Mouse (Mus musculus): ENCODE results near the gene Fanca. TPM values are rescaled to one million over a fixed set of nuclear protein-coding genes. Genes with fewer than 3 reads are reported as not detected.

The Fanca gene
- polyA plus RNA-seq (2015; fragmentation: Nextera tagmentation; extraction: Ambion mirVana) = 11.2 and 14.2 TPM in 2 replicates

DNA sequence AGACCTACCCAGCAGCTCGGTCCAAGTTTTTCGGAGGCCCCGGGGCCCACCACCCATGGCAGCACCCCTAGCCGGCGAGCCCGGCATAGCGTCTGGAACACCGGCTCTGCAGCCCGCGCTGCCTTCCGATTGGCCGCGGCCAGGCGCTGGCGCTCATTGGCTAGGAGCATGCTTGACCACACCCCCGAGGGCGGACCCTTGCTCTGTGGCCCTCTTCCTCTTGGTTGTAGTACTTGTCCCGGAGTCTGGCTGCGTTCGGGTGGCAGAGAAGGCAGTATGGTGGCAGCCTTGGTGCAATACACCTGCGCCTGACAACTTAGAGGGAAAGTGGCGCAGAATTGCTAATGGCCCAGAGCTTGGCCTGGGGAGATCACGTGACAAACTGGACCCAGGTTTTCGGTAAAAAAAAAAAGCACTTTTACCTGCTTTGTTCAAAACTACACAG, at the start of gene Fanca:
Fanca (minus strand) TSS at position 110 of the 445 bp plus-strand sequence.

DNA sequence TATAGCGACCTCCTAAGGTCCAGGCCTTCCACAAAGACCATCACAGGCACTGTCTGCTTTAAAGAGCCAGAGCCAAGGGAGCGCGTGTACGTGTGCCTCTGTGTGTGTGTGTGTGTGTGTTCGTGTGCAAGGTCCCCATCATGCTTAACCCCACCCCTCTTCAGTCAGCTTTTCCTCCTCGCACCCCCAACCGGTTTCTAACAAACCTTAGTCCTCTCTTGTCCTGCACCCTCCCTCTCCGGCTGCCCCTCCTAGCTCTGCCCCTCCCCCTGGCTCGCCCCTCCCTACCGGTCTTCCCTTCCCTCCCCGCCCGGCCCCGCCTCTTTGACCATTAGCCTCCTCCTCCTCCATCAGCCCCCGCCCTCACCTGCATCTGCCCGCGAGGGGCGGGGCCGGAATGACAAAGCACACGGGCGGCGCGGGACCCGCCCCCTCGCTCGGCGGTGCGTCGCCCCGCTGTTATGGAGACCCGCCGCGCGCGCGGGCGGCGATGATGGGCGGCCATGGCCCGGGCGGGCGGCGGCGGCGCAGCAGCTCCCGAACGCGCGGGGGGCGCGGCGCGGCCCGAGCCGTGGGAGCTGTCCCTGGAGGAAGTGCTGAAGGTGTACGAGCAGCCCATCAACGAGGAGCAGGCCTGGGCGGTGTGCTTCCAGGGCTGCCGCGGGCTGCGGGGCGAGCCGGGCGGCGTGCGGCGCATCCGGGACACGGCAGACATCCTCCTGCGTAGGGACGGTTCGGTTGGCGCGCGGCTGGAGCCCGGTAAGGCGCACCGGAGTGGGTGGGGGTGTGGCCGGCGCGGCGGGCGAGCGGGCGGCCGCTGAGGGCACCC, 14.1 kb upstream of the Fanca start, which contains the start of gene Spire2:
Spire2 (plus strand) TSS at position 452 of the 829 bp plus-strand sequence.

GRCm38 (mm10) chr8:123254099-123254885, 64.1 kb downstream of the Fanca start, which contains the start of the genes Zfp276 and Vps9d1:
TSS of gene Zfp276 (plus strand) at chr8:123254195.
TSS of gene Vps9d1 (minus strand) at chr8:123254348.

DNA sequence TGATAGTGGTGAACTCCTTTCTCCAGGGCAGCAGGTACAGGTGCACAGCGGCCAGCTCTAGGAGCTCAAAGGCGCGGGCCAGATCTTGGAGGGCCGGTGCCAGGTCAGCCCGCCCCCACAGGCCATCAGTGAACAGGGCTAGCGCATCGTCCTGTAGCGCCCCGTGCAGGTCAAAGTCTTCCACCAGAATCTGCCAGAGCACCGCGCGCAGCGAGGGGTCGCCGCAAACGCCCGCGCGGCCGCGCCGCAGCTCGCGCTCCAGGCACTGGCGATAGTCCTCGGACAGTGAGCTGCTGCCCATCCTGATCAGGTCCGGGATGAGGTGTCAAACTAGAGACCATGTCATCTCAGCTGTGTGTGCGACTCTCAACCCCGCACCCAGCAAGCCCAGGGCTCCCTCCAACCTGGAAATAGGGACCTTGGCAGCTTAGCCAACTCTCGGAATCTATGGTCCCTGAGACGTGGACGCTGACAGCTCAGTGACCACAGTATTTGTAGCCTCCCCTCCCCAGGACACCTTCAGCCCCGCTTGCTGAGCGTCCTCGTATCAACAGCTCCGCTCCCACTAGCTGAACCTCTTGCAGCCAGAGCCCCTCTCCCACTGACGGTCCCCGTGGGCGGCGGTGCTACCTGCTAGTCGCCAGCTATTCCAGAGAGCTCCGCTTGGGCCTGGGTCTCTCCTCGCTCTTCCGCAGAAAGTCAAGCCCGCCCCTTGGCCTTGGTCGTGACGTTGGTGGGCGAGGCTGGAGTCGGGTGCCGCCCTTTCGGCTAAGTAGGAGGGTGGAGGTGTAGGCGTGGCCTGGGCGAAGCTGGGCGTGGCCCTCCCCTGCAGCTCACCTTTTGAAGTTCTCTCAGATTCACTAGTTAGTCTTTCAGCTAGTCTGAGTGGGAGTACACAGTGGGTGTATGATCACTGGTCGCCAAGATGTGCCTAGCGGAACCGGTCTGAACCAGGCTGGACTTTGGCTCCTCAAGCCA, 82.6 kb downstream of the Fanca start, which contains the start of gene Spata2l:
Spata2l (minus strand) TSS at position 714 of the 978 bp plus-strand sequence.

DNA sequence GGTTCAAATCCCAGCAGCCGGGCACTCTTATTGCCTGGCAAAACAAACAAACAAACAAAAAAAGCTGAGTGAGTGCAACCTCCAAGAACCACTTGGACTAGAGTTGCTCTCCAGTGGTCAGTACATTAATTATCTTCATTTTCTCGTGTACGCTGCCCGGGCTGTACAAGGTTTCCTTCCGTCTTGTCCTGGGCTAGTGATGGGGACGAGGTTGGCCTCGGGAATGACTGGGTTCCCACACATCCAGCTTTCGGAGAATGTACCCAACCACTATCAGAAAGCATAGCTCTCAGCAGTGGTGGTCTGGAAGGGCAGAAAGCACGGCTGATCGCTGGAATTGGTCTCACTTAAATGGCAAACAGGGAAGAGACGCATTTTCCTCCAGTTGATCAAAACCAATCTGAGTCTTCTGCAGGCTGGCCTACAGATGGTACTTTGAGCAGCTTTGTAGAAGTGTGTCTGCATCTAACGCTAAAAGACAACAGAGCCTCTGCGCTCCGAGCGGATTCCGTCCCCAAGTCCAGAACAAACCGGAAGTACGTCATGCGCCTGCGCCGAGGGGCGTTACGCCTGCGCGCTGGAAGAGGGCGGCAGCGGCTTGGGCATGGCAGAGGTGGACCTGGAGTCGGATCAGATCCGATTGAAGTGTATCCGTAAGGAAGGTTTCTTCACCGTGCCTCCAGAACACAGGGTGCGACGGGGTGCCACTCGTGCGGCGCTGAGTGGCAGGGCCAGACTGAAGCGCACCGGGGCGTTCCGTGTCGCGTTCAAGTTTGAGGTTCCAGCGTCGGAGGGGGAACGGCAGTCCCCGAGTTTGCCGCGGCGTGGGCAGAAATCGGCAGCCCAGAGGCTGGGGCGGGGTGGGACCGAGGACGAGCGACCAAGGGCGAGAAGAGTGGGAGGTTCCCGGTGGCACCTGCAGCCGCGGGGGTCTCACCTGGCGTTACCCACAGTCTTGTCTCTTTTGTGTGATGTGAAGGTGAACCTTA, 93.8 kb downstream of the Fanca start, which contains the start of gene Cdk10:
Cdk10 (plus strand) TSS at position 565 of the 989 bp plus-strand sequence.

Other genes with a start within 250 kb of the Fanca start
- 1,489 and 1,511 TPM in 2 replicates for gene Rpl13, start 216.2 kb downstream of the Fanca start, polyA plus RNA-seq (2015; fragmentation: Nextera tagmentation; extraction: Ambion mirVana)
- 1.3 and 1.9 TPM in 2 replicates for gene Cpne7, start 201.2 kb downstream of the Fanca start, polyA plus RNA-seq (2015; fragmentation: Nextera tagmentation; extraction: Ambion mirVana)
- gene Sult5a1, start 160.3 kb downstream of the Fanca start, polyA plus RNA-seq (2015; fragmentation: Nextera tagmentation; extraction: Ambion mirVana) = 6.2 and 6.5 TPM in 2 replicates
- gene Dpep1, start 132.3 kb downstream of the Fanca start, polyA plus RNA-seq (2015; fragmentation: Nextera tagmentation; extraction: Ambion mirVana) = 53.3 and 55.8 TPM in 2 replicates
- 123 and 124 TPM in 2 replicates for gene Chmp1a, start 105.8 kb downstream of the Fanca start, polyA plus RNA-seq (2015; fragmentation: Nextera tagmentation; extraction: Ambion mirVana)
- 2.5 and 2.9 TPM in 2 replicates for gene Spata33, start 105.7 kb downstream of the Fanca start, polyA plus RNA-seq (2015; fragmentation: Nextera tagmentation; extraction: Ambion mirVana)
- 16.7 and 17.7 TPM in 2 replicates for gene Cdk10, start 93.7 kb downstream of the Fanca start, polyA plus RNA-seq (2015; fragmentation: Nextera tagmentation; extraction: Ambion mirVana)
- gene Spata2l, start 82.3 kb downstream of the Fanca start, polyA plus RNA-seq (2015; fragmentation: Nextera tagmentation; extraction: Ambion mirVana) = 1.9 and 2.7 TPM in 2 replicates
- gene Zfp276, start 64.4 kb downstream of the Fanca start, polyA plus RNA-seq (2015; fragmentation: Nextera tagmentation; extraction: Ambion mirVana) = 10.5 and 11.0 TPM in 2 replicates
- gene Vps9d1, start 64.2 kb downstream of the Fanca start, polyA plus RNA-seq (2015; fragmentation: Nextera tagmentation; extraction: Ambion mirVana) = 18.2 and 18.4 TPM in 2 replicates
- 2.3 and 2.7 TPM in 2 replicates for gene Spire2, start 14.1 kb upstream of the Fanca start, polyA plus RNA-seq (2015; fragmentation: Nextera tagmentation; extraction: Ambion mirVana)
- gene Tcf25, start 55.2 kb upstream of the Fanca start, polyA plus RNA-seq (2015; fragmentation: Nextera tagmentation; extraction: Ambion mirVana) = 128 and 129 TPM in 2 replicates
- gene Mc1r, start 88.5 kb upstream of the Fanca start, polyA plus RNA-seq (2015; fragmentation: Nextera tagmentation; extraction: Ambion mirVana) = not detected in 2 replicates
- gene Tubb3, start 92.8 kb upstream of the Fanca start, polyA plus RNA-seq (2015; fragmentation: Nextera tagmentation; extraction: Ambion mirVana) = 1.2 and 1.3 TPM in 2 replicates
- 23.4 and 27.8 TPM in 2 replicates for gene Def8, start 105.0 kb upstream of the Fanca start, polyA plus RNA-seq (2015; fragmentation: Nextera tagmentation; extraction: Ambion mirVana)
- gene Afg3l1, start 159.3 kb upstream of the Fanca start, polyA plus RNA-seq (2015; fragmentation: Nextera tagmentation; extraction: Ambion mirVana) = 33.6 and 34.4 TPM in 2 replicates
- gene Dbndd1, start 196.9 kb upstream of the Fanca start, polyA plus RNA-seq (2015; fragmentation: Nextera tagmentation; extraction: Ambion mirVana) = 0.29 and 0.33 TPM in 2 replicates
- 12.2 and 14.0 TPM in 2 replicates for gene Gas8, start 200.3 kb upstream of the Fanca start, polyA plus RNA-seq (2015; fragmentation: Nextera tagmentation; extraction: Ambion mirVana)